Mouse (Mus musculus): Measurements from ENCODE around the gene Ppil1.
"Not testable (repeated sequence)": the region's sequence is repeated elsewhere in the genome, so short reads cannot be mapped to it uniquely, and the experiment has no call there.

The Ppil1 gene

DNA sequence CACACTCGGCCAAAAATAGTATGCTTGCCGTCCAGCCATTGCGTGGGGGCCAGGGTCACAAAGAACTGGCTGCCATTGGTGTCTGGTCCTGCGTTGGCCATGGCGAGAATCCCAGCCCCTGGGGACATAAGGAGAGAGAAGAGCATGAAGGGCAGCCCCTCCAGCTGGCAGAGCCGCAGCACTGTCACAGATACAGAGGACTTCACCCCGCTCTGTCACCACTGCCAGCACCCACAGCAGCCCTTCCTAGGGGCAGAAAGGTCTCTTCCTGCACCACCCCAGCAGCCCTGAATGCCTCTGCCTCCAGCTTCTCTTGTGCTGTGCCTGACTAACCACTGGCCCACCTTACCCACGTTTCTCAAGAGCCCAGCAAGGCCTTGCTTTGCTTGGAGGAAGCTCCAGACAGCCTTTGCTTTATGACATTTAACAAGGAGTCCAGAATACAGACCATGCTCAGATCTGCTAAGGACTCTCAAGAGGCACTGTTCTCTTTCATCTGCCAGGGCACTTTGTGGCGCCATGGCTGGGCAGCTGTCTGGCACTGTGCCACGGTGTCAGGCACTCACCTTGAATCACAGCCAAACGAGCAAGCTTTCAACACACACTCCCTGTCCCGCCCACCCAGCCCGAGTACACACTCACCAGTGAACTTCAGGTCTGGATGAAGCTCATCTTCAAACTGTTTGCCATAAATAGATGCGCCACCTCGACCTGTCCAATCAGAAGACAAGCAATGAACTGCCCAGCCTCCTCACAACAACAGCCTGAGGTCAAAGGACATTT is 12.2 kb downstream of the Ppil1 start:
- no peak for DNase-seq (ENCODE audit: inconsistent ontology term)

DNA sequence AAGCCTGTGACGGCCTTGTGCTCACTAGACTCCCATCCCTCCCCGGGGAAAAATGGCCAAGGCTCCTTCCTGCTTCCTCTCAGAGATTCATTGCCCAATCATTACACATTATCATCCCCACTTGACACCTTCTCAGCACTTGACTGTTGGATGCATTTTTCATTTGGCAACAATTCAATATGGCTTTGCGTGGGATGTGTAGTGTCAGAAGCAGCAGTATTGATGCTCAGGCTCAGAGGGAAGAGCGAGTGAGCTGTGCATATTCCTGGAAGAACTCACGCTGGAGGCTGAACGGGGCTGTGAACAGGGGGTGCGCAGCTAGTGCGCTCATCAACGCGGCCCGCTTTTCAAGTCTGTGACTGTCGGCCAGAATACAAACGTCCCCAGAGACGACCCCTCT is 13.0 kb downstream of the Ppil1 start:
- not testable (repeated sequence) for DNase-seq (ENCODE audit: inconsistent ontology term)

DNA sequence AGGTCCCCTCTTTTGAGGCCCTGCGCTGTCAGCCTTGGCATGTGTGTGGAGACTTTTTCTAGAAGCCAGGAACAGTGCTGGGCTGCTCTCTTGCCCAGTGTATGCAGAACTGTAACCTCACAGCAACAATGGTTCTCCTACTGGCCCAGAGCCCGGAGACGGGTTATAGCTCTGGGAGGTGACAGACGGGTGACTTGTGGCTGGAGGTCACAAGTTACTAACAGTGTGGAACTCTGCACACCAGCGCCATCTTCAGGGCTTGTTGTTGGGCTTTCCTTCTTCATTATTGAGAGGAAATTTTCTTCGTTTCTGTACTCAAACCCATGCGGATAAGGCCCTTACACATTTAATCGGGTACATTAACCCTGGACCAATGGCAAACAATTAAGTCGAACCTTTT is 14.5 kb downstream of the Ppil1 start:
- DNase-seq (ENCODE audit: inconsistent ontology term) = no peak

DNA sequence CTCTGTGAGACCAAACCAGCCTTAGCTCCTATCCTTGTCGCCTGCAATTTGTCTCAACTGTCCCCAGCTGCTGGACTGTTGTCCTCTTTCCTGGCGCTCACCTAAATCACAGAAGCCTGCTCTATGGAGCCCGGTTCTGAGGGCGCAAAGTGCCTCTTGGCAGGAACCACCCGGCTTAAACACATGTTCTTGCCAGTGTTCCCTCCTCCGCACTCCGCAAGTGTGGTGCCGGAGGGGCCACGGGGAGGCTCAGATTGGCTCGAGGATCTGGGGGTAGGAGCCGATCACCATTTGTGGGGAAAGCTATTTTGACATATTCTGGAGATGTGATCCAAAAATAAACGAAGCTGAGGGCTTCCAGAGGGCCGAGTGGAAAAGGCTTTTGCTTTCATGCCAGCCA is 16.1 kb downstream of the Ppil1 start:
- peak; percentile 28 for DNase-seq (ENCODE audit: inconsistent ontology term)

DNA sequence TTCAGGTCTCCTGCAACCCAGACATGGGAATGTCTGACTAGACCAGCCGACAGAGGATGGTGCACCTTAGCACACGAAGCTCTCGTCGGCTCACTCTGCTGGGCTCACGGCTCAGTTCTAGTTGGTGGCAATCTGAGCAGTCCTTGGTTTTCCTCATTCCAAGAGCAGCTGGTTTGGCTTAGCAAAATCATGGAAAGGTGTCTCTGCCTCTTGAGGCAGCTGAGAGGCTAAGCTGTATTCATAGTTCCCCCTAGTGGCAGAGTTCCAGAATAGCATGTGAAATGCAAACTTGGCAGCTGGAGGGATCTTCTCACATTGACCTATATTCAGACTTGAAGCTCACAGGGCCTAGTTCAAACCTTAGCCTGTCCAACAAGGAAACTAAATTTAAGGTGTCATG is 17.4 kb downstream of the Ppil1 start:
- DNase-seq (ENCODE audit: inconsistent ontology term) = peak; percentile 87

DNA sequence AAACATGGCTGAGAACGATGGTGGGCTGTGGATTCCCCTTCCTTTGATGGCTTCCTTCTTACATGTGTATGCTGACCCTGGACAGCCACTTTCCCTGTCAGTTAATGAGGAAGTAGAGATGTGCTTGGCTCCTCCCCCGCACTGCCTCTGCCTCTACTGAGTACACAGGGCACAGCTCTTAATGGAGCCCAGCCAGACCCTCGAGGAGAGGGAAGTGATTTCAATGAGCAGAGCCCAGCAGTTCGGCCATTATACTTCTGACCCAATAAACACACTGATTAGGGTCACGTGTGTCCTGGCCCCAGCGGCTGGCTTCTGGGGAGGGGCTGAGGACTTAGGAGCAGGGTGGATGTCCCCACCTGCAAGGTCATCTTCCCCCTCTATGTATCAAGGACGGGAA is 18.3 kb downstream of the Ppil1 start:
- DNase-seq (ENCODE audit: inconsistent ontology term) = no peak

DNA sequence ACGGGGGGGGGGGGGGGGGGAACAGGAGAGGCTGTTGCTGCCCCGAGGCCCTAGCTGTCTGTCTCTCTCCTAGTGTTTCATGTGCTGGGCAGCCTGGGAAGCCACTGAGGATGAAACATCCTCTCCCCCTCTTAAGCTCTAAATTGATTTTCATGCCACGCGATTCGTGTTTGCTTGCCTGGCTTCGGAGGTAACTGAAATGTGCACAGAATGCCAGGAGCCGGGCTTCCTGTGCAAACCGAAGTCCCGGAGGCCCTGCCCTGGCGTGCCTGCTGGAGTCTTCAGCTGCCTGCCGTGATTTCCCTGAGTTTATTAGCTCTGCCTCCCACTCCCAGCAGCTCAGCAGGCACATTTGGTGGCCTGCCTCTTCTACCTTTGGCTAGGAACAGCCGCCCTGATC is 19.1 kb downstream of the Ppil1 start:
- DNase-seq (ENCODE audit: inconsistent ontology term) = no peak

DNA sequence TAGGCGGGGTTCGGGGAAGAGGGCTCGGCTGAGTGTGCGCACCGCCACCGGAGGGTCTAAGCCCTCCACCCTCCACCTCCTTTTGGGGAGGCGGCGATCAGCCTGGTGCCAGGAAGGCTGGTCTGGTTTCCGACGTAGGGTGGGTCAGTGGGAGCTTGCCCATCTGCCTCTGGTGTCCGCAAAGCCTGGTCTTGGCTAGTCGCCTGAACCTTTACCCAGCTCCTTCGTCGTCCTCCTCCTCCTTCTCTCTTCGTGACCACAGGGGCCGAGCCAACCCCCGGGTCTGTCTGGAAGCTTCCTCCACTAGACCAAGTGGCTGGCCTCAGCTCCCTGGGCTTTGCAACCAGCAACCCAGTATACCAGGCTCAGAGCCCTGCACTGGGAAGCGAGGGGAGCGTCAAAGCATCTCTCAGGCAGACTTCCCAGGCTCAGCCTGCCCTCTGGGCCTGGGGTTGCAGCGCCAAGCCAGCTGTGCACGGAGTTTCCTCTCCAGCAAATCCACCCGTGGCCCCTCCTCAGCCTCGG is 25.5 kb downstream of the Ppil1 start:
- DNase-seq (ENCODE audit: inconsistent ontology term) = no peak

DNA sequence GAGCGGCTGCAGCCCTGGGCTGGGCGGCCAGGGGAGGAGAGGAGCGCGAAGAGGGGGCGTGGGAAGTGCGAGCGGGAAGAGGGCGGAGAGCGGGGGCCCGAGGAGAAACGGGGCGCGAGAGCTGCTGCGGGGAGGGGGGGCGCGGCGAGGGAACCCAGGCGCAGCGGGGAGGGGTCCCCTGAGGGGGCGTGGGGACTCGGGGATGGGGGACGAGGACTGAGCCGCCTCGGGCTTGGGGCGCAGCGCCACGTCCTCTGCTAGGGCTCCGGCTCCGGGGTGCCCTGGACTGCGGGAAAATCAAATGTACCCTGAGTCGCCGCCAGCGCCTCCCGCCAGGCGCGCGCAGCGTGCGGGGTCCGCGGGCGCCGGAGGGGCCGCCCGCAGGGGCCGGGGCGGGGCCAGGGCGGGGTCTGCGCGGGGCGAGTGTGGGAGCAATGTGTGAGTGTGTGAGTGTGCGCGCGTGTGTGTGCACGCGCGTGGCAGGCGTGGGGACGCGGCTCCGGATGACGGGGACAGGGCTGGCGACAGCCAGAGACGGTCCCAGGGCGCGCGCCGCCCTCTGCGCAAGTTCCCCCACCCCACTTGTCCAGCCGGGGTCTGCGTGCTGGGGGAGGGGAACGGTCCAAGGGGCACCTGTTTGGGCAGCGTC is 26.1 kb downstream of the Ppil1 start, which contains the start of gene Cpne5:
Gene Cpne5 (minus strand): TSS at position 396 of the 649 bp plus-strand sequence.
- no peak for DNase-seq (ENCODE audit: inconsistent ontology term)

DNA sequence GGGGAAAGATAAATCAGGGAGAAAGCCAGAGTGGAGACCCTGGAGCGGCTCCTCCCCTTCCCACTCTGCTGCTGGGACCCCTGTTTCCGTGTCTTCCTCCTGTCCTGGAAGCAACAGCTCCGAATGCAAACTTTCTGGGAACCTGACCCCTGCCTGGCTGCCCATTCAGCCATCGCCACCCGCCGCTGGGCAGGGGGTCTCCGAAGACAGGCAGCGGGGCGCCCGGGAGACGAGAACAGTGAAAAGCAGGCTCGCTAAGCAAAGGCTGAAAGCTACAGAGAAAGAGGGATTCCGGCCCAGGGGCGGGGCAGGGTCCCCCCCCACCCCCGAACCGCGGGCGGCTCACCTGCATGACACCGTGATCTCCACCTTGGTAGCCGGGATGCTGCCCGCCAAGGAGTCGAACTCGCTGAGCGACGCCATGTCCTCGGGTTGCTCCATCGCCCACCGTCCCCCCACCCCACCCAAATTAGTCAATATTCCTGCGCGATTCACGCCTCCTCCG is 26.7 kb downstream of the Ppil1 start:
- no peak for DNase-seq (ENCODE audit: inconsistent ontology term)

DNA sequence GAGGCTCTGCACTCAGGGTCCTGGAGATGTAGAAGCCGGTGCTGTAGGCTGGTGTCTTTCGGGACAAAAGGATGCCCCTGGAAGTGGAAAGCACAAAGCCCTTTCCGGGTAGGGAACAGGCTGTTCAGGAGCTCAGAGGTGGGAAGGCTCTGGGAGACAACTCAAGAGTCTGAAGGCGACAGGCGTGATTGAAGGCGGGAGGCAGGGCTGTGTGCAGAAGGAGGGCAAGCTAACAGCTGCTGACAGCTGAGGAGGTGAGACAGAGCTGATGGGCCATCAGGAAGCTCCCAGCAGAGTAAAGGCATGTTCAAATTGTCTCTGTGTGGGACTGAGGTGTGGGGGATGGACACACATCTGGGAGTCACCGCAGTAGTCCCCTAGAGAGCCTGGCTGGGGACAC is 27.9 kb downstream of the Ppil1 start:
- no peak for DNase-seq (ENCODE audit: inconsistent ontology term)

DNA sequence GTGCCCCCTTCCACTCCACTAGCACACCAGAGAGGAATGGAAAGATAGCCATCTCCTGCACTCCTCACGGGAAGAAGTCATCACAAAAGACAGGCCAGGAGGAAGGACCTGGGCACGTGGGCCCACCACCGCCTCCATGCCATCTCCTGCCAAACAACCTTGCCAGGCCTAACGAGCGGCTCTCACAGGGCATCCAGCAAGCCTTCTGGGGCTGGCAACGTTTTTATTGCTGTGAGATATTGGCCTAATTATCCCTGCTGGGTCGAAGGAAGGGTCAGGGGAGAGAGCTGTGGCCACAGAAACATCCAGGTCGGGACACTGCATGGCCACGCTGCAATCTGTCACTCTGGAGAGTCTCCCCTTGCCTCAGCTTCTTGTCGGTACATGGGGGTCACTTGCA is 32.9 kb downstream of the Ppil1 start:
- no peak for DNase-seq (ENCODE audit: inconsistent ontology term)

DNA sequence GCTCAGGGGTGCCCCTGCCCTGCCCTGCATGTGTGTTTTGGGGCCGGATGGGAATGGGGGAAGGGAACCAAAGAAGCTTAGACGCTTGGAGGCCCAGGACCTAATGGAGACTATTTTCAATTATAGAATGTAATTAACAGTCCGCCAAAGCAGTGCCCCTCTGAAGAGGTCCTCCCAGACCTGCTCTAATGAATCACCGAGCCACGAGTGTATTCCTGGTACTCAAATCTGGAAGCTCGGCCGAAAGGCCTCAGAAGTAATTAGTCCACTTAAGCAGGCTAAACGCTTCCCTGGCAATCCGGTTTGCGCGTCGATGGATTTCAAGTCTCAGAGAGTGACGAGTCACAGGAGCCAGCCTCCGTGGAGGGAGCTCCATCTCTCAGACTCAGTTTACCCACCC is 43.4 kb downstream of the Ppil1 start:
- no peak for DNase-seq (ENCODE audit: inconsistent ontology term)

DNA sequence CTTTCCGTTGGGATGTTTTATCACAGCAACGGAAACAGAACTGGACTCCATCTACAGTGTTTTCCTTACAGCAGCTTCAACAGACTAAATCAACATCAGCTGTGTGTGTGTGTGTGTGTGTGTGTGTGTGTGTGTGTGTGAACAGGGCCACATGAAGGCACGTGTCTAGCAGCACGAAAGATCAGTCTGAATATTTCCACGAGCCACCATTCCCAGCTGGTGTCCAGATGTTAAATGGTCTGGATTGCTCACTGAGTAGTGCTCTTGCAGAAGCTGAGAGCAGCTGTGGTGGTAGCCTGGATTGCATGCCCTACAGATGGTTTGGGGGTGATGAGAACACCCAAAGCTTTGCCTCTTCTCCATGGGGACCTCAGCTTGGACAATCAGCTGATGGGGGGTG is 46.0 kb downstream of the Ppil1 start:
- no peak for DNase-seq (ENCODE audit: inconsistent ontology term)

DNA sequence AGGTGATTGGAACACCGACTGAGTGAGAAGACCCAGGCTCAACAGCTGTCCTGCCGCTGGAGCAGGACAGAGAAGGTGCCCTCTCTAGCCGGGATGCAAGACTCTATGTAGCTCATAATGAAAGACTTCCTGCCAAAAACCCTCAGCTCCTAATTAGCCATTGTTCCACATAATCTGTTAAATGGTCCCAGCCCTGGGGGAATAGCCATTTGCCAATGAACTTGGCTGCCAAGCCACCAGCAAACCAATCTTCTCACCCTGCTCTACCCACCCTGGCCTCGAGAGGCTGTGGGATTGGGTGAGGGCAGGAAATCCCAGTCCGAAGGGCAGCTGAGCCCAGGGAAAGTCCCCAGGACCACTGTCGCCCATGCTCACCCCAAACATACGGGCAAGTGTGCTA is 47.9 kb downstream of the Ppil1 start:
- DNase-seq (ENCODE audit: inconsistent ontology term) = no peak

DNA sequence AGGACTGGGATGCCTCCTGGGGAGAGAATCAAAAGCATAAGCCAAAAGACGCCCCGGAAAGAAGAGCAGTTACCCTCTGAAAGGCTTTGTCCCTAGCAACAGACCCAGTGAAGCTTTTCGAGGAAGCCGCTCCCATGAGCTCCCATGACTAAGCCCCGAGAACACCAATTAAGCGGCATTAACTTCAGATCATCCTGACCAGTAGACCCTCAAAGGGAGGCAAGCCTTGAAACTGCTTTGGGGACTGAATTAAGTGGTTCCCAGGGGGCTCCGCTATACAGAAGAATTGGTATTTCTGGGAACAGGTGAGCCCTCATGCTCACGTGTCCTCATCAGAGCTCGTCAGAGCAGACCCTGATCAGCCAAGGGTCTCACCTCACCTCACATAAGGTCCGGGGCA is 49.3 kb downstream of the Ppil1 start:
- no peak for DNase-seq (ENCODE audit: inconsistent ontology term)

DNA sequence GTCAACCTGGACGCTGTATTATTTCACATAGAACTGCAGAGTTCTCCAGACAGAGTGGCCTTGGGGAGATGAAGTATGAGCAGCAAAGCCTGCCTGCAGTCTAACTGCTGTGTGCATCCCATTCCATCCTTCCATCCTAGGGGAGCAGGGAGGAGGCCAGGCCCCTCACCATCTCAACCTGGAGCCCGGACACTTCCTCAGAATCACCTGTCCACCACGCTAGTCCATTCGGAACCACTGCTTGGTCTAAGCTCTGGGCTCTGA is 49.9 kb downstream of the Ppil1 start:
- no peak for DNase-seq (ENCODE audit: inconsistent ontology term)

DNA sequence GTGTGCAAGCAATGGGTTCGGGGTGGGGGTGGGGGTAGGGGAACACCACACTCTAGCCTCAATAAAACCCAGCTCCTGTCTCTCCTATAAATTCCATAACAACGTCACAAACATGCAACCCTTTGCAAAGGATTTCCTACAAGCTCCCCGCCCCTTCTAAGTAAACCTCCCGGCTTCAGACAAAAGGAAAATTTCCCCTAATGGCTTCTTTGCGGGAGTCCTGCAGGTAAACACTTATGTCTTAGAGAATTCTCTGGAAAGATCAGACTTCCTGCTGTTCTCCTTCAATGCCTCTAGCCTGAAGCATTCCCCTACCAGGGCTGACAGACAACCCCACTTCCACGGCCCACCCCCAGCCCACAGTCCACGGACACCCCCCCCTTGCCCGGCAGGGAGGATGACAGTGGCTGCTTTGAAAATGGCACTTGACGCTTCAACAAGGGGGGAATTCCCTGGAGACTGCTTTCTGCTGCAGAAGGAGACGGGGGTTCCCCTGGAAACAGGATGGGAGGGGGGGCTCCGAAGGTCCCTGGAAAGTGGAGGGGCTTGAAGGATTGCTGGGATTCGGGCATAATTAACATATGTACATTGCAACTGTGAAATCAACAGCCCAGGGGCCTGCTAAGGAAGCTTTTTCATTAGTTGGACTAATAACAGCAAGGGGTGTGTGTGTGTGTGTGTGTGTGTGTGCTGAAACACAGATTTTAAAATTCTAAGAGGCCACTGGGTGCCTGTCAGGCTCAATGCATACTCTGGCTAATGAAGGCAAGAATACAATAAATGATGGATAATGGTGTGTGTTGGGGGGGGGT is 50.4 kb downstream of the Ppil1 start:
- DNase-seq (ENCODE audit: inconsistent ontology term) = no peak

DNA sequence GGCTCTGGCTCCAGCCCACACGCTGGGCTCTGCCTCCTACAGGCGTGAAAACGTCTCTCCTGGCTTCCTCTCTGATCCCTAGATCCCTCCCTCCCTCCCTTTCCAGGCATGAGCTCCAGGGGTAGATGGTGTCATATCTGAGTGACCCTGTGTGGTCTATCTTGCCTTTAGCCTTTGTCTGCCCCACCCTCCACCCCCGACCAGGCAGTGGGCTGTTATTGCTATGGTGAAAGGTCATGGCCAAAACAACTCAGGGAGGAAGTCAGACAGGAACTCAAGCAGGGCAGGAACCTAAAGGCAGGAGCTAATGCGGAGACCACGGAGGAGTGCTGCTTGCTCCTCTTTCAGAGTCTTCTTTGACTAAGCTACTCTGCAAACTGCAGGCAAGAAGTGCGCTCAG is 52.1 kb downstream of the Ppil1 start:
- DNase-seq (ENCODE audit: inconsistent ontology term) = no peak

DNA sequence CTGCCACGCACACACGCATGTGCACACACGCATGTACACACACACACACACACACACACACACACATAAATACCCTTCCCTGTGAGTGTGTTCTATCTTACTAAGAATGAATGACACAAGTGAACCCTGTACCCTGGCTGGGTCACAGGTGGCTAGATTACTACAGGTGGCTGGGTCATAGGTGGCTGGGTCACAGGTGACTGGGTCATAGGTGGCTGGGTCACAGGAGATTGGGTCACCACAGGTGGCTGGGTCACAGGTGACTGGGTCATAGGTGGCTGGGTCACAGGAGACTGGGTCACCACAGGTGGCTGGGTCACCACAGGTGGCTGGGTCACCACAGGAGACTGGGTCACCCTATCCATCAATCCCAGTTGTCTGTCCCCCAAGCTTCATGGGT is 53.9 kb downstream of the Ppil1 start:
- DNase-seq (ENCODE audit: inconsistent ontology term) = no peak

DNA sequence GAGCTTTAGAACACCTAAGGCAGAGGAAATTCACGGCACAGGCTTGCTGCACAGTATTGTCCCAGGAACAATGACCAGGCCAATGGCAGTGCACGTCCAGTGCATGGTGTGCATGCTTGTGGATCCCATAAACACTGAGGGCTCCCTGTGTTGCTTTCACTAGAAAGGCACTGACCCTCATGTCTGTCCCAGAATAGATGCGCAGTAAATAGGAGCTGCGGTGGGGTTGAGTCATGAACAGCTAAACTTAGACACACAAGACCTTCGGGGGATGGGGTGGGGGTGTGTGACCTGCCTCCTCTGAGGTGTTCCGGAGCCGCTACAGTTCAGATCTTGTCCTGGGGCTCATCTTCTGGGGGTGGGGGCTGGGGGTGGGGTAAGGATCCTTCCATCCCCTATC is 57.9 kb downstream of the Ppil1 start:
- no peak for DNase-seq (ENCODE audit: inconsistent ontology term)

DNA sequence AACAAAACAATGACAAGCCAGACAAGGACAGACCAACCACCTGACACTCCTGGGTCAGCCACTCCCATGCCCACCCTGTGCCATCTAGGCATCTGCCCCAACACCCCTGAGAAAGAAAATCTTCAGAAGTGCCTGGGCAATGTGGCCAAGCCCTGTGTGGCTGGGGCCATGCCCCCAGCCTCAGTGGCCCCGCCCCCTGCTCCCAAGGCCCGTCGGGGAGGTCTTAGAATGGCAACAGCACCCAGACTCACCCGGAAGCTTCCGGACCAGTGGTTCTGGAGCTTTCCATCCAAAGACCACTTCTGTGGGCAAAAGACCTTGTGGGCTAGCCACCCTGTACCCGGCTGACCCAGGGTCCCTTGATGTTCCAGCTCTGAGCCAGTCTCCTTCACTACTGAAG is 61.4 kb downstream of the Ppil1 start:
- no peak for DNase-seq (ENCODE audit: inconsistent ontology term)

All from Muller cell, postnatal 12 days (primary cell).